Mouse (Mus musculus) heart, adult 18-20 months (tissue): ENCODE measurements around the gene R3hdml. TPM values are rescaled to one million over a fixed set of nuclear protein-coding genes. Genes with fewer than 3 reads are reported as not detected.

ENCODE experiments used
- DNase-seq, 2 experiments: peaks; one replicate each; pipeline ENCODE4 v3.0.0; 2021 to 2022; ENCODE audit warnings: mixed read lengths in 1 of 2
- total RNA-seq, 2 experiments: library from RNA; stranded (reverse); gene quantifications; 2 replicates each; pipeline ENCODE4 v1.2.3; 2021

R3hdml gene
- total RNA-seq, 2 experiments from 2014 or later, result not detected

GRCm38 (mm10) chr2:163471710-163472465 lies 20.2 kb upstream of the R3hdml start:
- peak; percentile 61 to 69 for DNase-seq

GRCm38 (mm10) chr2:163472466-163472851 lies 19.7 kb upstream of the R3hdml start, which contains the start of gene Fitm2:
Fitm2 (minus strand) TSS chr2:163472629.
- peak; percentile 94 to 96 for DNase-seq

- DNase-seq, result no peak
Observed at GRCm38 (mm10) chr2:163480191-163480825, 11.8 kb upstream of the R3hdml start.

- no peak for DNase-seq
Observed at GRCm38 (mm10) chr2:163481539-163482029, 10.5 kb upstream of the R3hdml start.

- no peak for DNase-seq
Observed at GRCm38 (mm10) chr2:163487360-163487759, 4.8 kb upstream of the R3hdml start.

GRCm38 (mm10) chr2:163489725-163490291 lies 2.3 kb upstream of the R3hdml start:
- no peak for DNase-seq

- DNase-seq, result no peak
Observed at GRCm38 (mm10) chr2:163490656-163491055, 1.5 kb upstream of the R3hdml start.

- no peak for DNase-seq
Observed at GRCm38 (mm10) chr2:163491351-163491750, 767 bp upstream of the R3hdml start.

GRCm38 (mm10) chr2:163493031-163493430 lies 913 bp downstream of the R3hdml start:
- DNase-seq, result no peak

GRCm38 (mm10) chr2:163493976-163494375 lies 1.9 kb downstream of the R3hdml start:
- DNase-seq, result no peak

GRCm38 (mm10) chr2:163494456-163494855 lies 2.3 kb downstream of the R3hdml start:
- DNase-seq, result no peak

- peak; percentile 41 to 42 for DNase-seq
Observed at GRCm38 (mm10) chr2:163502219-163502618, 10.1 kb downstream of the R3hdml start.

GRCm38 (mm10) chr2:163503191-163503590 lies 11.1 kb downstream of the R3hdml start:
- DNase-seq, result no peak

- DNase-seq, result no peak
Observed at GRCm38 (mm10) chr2:163506300-163507004, 14.3 kb downstream of the R3hdml start, which contains the start of gene Hnf4a. Hnf4a (plus strand) TSS chr2:163506808.

GRCm38 (mm10) chr2:163525761-163526243 lies 33.7 kb downstream of the R3hdml start:
- DNase-seq, result no peak

- DNase-seq, result no peak
Observed at GRCm38 (mm10) chr2:163527497-163527896, 35.4 kb downstream of the R3hdml start.

- DNase-seq, result no peak
Observed at GRCm38 (mm10) chr2:163530418-163530817, 38.3 kb downstream of the R3hdml start.

GRCm38 (mm10) chr2:163531917-163532316 lies 39.8 kb downstream of the R3hdml start:
- DNase-seq, result peak; percentile 73 to 92

- DNase-seq, result no peak
Observed at GRCm38 (mm10) chr2:163533226-163533625, 41.1 kb downstream of the R3hdml start.

- peak; percentile 89 to 95 for DNase-seq
Observed at GRCm38 (mm10) chr2:163534958-163535524, 42.9 kb downstream of the R3hdml start.

- no peak for DNase-seq
Observed at GRCm38 (mm10) chr2:163537443-163537842, 45.3 kb downstream of the R3hdml start.

- DNase-seq, result no peak
Observed at GRCm38 (mm10) chr2:163538410-163538809, 46.3 kb downstream of the R3hdml start.
